Mouse (Mus musculus) small intestine, adult 2 months (tissue): ENCODE results near the gene Tom1. TPM values are rescaled to one million over a fixed set of nuclear protein-coding genes. Genes with fewer than 3 reads are reported as not detected.

Source experiments
- H3K27ac ChIP-seq: fragments of 200-500 bp; 2 replicates; pipeline ENCODE4 v1.5.1; 2012; ENCODE audit warnings: low read depth, low read length, control low read depth, inconsistent platforms; ENCODE audit not compliant: insufficient read depth
- H3K27me3 ChIP-seq: fragments of 200-500 bp; 2 replicates; pipeline ENCODE4 v1.6.1; 2012; ENCODE audit warnings: mild to moderate bottlenecking, moderate library complexity, low read length, inconsistent platforms; ENCODE audit not compliant: control insufficient read depth, insufficient read depth
- H3K36me3 ChIP-seq: fragments of 200-500 bp; 2 replicates; pipeline ENCODE4 v1.6.1; 2012; ENCODE audit warnings: mild to moderate bottlenecking, low read length, control low read depth, inconsistent platforms; ENCODE audit not compliant: control insufficient read depth, insufficient read depth
- H3K4me1 ChIP-seq: fragments of 200-500 bp; 2 replicates; pipeline ENCODE4 v1.6.1; 2012; ENCODE audit warnings: low read length, inconsistent platforms, mixed read lengths; ENCODE audit not compliant: control insufficient read depth, insufficient read depth, insufficient read length
- H3K4me3 ChIP-seq: fragments of 200-500 bp; 2 replicates; pipeline ENCODE4 v1.5.1; 2012; ENCODE audit warnings: low read depth, mild to moderate bottlenecking, control low read depth, inconsistent platforms, low read length, moderate library complexity
- CTCF ChIP-seq: fragments of 200-500 bp; IDR thresholded peaks from 2 replicates; pipeline ENCODE4 v1.5.1; 2012; ENCODE audit warnings: low read depth, mild to moderate bottlenecking, control low read depth, inconsistent platforms, low read length, moderate library complexity, mixed read lengths; ENCODE audit not compliant: insufficient replicate concordance, insufficient read length; ENCODE audit errors: extremely low read depth
- POLR2A ChIP-seq: fragments of 200-500 bp; IDR thresholded peaks from 2 replicates; pipeline ENCODE4 v1.6.1; 2012; ENCODE audit warnings: low read depth, mild to moderate bottlenecking, control low read depth, inconsistent platforms, low read length, moderate library complexity
- WGBS: fragments of 180-500 bp; shearing (Covaris S2); methylation state at CpG from one replicate; pipeline ENCODE4 v1.1.7; 2018; 5-methylcytosine and 5-hydroxymethylcytosine counted together
- polyA plus RNA-seq: library from polyadenylated mRNA; depleted of rRNA; stranded (reverse); fragments of >200 nt; gene quantifications from 2 replicates; pipeline ENCODE4 v1.2.3, GENCODE M21; 2012; rRNA removed

Gene Tom1
- polyA plus RNA-seq, result 19.2 and 28.0 TPM in 2 replicates

DNA sequence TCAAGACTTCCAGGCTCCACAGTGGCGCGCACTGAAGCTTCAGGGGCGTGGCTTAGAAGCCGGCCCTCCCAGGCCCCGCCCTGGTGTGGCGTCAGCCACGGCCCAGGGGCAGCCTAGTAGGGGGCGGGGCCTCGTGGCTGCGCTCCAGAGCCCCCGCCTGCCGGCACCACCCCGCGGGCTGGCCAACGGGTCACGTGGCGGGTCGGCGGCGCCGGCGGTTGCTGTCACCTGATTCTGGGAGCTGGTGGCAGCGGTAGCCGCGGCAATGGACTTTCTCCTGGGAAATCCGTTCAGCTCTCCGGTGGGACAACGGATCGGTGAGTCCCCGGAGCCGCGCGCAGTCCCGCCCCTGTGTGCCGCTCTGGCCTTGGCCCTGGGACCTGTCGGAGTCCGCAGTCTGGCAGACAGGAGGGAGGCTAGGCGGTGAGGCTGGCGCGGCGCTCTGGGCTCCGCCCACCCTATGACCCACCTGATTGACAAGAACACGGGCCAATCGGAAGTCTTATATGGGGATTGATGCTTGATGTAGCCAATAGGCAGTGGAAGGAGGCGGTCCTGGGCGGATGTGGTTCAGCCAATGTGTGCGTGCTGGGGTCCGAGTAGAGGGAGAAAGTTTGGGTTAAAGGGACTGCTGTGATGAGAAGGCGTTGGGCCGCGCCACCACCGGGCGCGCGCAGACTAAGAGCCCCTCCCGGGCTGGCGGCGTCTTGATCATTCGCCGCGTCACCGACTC is at the start of gene Tom1:
Tom1 (plus strand) TSS at position 195 of the 733 bp plus-strand sequence.
- Histone ChIP-seq H3K36me3 (peaks cover 11% of the 10 kb centered on the region), H3K4me1 (peaks cover 5% of the 10 kb centered on the region; the same call in 1 of the 2 replicates), H3K4me3 (peak within 1 kb of the TSS; percentile 91), H3K27ac (peak within 1 kb of the TSS; percentile 76), H3K27me3 (no peaks in the 10 kb centered on the region)
- WGBS, result under 1% methylated on average over 62 of the region's 62 CpGs
- peak; percentile 34 for TF ChIP-seq POLR2A
- TF ChIP-seq CTCF, result no peak

DNA sequence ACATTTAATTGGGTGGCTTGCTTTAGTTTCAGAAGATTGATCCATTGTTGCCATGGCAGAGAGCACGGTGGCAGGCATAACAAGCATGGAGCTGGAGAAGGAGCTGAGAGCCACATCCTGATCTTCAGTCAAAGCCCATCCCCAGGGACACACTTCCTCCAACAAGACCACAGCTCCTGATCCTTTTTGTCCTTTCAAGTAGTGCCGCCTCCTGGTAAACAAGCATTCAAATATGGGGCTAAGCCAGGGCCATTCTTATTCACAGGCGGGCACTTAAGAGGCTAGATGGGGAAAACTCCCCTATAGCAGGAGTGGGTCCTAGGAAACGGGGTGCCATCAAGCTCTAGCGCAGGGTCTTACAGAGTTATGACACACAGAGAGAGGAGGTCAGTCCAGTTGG is 46.1 kb upstream of the Tom1 start:
- Histone ChIP-seq H3K27me3 (no peaks in the 10 kb centered on the region), H3K27ac (no peak overlapping the region), H3K4me1 (0 out of 2 replicates have a peak, but pooled peaks cover 2% of the 10 kb centered on the region), H3K4me3 (no peak overlapping the region), H3K36me3 (no peaks in the 10 kb centered on the region)
- WGBS, result 95% methylated on average over 5 of the region's 5 CpGs
- TF ChIP-seq CTCF (no peak), POLR2A (no peak)

DNA sequence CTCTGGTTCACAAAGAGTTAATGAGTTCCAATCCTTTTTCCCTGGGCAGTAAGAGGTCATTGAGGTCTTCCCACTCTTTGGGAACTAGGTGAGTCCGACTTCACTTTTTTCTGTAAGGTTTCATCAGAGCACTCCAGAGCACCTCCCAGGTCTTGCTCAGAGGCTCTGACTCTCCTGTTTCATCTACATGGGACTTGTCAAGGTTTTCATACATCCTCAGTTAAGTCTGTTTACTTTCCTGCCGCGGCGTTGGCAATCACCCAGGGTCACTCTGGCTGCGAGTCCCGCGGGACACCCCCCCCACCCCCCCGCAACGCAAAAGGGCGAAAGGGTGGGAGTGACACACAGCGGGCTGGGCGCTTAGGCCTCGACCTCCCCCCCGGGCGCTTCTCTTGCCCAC is 43.5 kb upstream of the Tom1 start:
- Histone ChIP-seq H3K4me3 (no peak overlapping the region), H3K36me3 (no peaks in the 10 kb centered on the region), H3K4me1 (peaks cover 4% of the 10 kb centered on the region; the same call in 1 of the 2 replicates), H3K27me3 (no peaks in the 10 kb centered on the region), H3K27ac (no peak overlapping the region)
- WGBS, result 16% methylated on average over 15 of the region's 15 CpGs
- TF ChIP-seq CTCF (no peak), POLR2A (no peak)

DNA sequence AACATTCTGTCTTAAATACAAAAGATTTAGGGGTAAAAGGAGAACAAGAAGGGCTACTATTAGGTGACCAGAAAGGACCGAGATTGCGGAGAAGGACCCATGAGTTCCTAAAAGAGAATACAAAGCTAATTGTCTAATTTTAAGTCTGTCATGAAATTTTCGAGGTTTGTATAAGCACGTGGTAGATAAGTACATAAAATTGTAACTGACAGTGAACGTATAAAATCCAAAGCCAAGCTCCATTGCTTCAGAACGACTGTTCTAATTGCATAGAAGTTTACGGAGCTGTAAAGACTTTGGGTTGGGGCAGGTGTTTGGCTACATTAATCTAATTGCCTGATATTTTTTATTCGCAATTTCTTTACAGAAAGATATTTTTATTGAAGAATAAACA is 40.4 kb upstream of the Tom1 start, which contains the start of gene Hmgxb4:
Hmgxb4 (plus strand) TSS at position 276 of the 394 bp plus-strand sequence.
- TF ChIP-seq CTCF (no peak), POLR2A (no peak)
- WGBS, result 7% methylated on average over 8 of the region's 8 CpGs
- Histone ChIP-seq H3K27me3 (no peaks in the 10 kb centered on the region), H3K4me3 (peak within 1 kb of the TSS; percentile 96), H3K27ac (no peak within 1 kb of the TSS), H3K36me3 (no peaks in the 10 kb centered on the region), H3K4me1 (peaks cover 4% of the 10 kb centered on the region; the same call in 1 of the 2 replicates)

DNA sequence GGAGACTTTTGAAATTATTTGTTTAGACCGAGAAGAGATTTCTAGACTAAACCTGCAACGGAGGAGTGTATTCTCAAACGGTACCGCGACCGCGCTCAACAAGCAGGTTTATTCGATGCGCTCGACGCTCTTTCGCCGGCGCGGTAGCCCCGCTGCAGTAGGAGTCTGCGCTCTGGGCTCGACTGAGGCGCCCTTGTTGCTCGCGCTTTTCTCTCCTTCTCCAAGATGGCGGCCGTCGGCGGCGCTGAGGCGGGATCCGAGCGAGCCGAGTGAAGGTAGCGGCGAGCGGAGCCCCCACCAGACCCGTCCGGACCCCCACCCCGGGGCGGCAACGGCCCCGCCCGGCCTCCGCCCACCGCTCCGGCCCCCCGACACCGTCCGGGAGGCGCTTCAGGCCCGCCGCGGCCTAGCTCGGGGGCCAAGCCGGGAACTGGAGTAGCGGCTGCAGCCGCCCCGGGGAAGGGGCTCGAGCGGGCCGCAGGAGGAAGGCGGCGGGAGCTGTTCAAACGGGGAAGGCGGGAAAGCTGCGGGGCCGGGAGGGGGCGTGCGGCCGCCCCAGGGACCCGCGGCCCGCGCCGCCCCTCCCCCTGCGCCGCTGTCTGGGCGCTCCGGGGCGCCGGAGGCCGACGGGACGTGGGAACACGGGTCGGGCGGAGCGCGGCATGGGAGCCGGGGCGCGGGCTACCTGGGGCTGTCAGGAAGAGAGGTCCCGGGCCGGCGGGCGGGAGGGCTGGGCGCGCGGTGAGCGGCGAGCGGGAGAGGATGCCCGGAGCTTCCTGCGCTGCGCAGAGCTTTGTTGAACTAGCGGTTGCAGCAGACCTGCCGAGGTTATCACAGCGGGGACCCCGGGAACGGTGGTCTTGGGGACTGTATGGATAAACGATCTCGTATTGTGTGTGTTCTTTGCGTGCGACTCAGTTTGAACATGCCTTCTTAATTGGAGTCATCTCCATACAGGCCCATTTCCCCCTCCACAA is 39.7 kb upstream of the Tom1 start:
- Histone ChIP-seq H3K27ac (no peak overlapping the region), H3K36me3 (peaks cover 3% of the 10 kb centered on the region), H3K27me3 (no peaks in the 10 kb centered on the region), H3K4me1 (peaks cover 4% of the 10 kb centered on the region; the same call in 1 of the 2 replicates), H3K4me3 (peak overlapping the region; percentile 96)
- under 1% methylated on average over 106 of the region's 111 CpGs for WGBS
- TF ChIP-seq CTCF, result no peak
- TF ChIP-seq POLR2A, result peak; percentile 49; the same call in 1 of the 2 replicates

DNA sequence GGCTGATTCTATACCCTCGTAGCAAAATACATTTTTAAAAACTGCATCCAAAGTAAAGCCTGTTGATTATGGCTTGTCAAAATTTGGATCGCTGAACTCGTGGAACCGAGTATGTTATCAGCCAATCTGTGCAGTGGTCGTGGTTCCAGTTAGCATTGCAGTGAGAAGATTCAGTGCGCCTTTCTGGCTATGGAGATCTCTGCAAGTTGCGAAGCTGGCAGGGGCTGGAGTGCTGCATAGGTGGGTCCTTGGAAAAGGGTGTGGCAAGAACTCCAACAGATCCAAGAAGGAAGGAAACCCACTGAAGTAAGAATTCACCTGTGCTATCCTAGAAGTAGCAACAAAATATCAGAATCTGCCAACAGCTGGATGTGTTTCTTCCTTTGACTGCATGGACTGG is 39.0 kb upstream of the Tom1 start:
- Histone ChIP-seq H3K27ac (no peak overlapping the region), H3K4me3 (peak overlapping the region; percentile 40), H3K4me1 (peaks cover 4% of the 10 kb centered on the region; the same call in 1 of the 2 replicates), H3K27me3 (no peaks in the 10 kb centered on the region), H3K36me3 (peaks cover 10% of the 10 kb centered on the region)
- 7% methylated on average over 7 of the region's 7 CpGs for WGBS
- TF ChIP-seq CTCF (no peak), POLR2A (no peak)
